Mouse (Mus musculus) MEL (cell line): ENCODE data around the gene Clec3b. TPM values are rescaled to one million over a fixed set of nuclear protein-coding genes. Genes with fewer than 3 reads are reported as not detected.

ENCODE experiments used
- DNase-seq: peaks from one replicate; pipeline ENCODE4 v3.0.0; 2011; ENCODE audit warnings: low read depth, low spot score
- H3K27ac ChIP-seq: 2 replicates; pipeline ENCODE4 v1.5.1; 2012; ENCODE audit warnings: low read depth, mild to moderate bottlenecking, control low read depth, low read length, moderate library complexity; ENCODE audit not compliant: control insufficient read depth
- H3K27me3 ChIP-seq, 2 experiments: fragments of 150-350 bp in 1 of 2; sonication (generic) in 1 of 2; 2 replicates each; pipeline ENCODE4 v1.6.1; 2012; ENCODE audit warnings: low read length in 2 of 2, mild to moderate bottlenecking in 2 of 2, improper control_type of control experiment in 1 of 2, moderate library complexity in 1 of 2; ENCODE audit not compliant: insufficient read depth in 2 of 2, control insufficient read depth in 1 of 2
- H3K36me3 ChIP-seq, 2 experiments: 2 replicates each; pipeline ENCODE4 v1.6.1; 2012 to 2014; ENCODE audit warnings: low read length in 2 of 2, improper control_type of control experiment in 1 of 2, inconsistent platforms in 1 of 2, mild to moderate bottlenecking in 1 of 2; ENCODE audit not compliant: insufficient read depth in 2 of 2, control insufficient read depth in 1 of 2
- H3K4me1 ChIP-seq, 2 experiments: fragments of 150-350 bp in 1 of 2; sonication (generic) in 1 of 2; 2 replicates each; pipeline ENCODE4 v1.6.1; 2012; ENCODE audit warnings: low read length in 2 of 2, improper control_type of control experiment in 1 of 2, mild to moderate bottlenecking in 1 of 2; ENCODE audit not compliant: insufficient read depth in 2 of 2, control insufficient read depth in 1 of 2
- H3K4me3 ChIP-seq, 2 experiments: fragments of 150-350 bp in 1 of 2; sonication (generic) in 1 of 2; 2 replicates each; pipeline ENCODE4 v1.5.1; 2012; ENCODE audit warnings: low read depth in 2 of 2, low read length in 2 of 2, mild to moderate bottlenecking in 2 of 2, moderate library complexity in 2 of 2, control low read depth in 1 of 2, improper control_type of control experiment in 1 of 2; ENCODE audit not compliant: control insufficient read depth in 1 of 2, insufficient read depth in 1 of 2
- H3K79me2 ChIP-seq: 2 replicates; pipeline ENCODE4 v1.6.1; 2012; ENCODE audit warnings: mild to moderate bottlenecking, low read length, moderate library complexity; ENCODE audit not compliant: control insufficient read depth, poor library complexity, insufficient read depth
- H3K9ac ChIP-seq: 2 replicates; pipeline ENCODE4 v1.6.1; 2012; ENCODE audit warnings: low read depth, mild to moderate bottlenecking, control low read depth, low read length, moderate library complexity; ENCODE audit not compliant: control insufficient read depth, poor library complexity, severe bottlenecking
- H3K9me3 ChIP-seq: fragments of 150-350 bp; sonication (generic); replicated peaks from 2 replicates; pipeline ENCODE4 v1.6.1; 2012; ENCODE audit warnings: mild to moderate bottlenecking, low read length, improper control_type of control experiment, moderate library complexity; ENCODE audit not compliant: insufficient read depth
- CHD2 ChIP-seq: IDR thresholded peaks from 2 replicates; pipeline ENCODE4 v1.6.1; 2011; ENCODE audit warnings: low read length, improper control_type of control experiment
- GATA1 ChIP-seq: IDR thresholded peaks from 2 replicates; pipeline ENCODE4 v1.6.1; 2011; ENCODE audit warnings: low read depth, low read length, improper control_type of control experiment
- HCFC1 ChIP-seq: IDR thresholded peaks from 2 replicates; pipeline ENCODE4 v1.6.1; 2012; ENCODE audit warnings: low read depth, mild to moderate bottlenecking, inconsistent platforms, low read length, improper control_type of control experiment, moderate library complexity
- JUND ChIP-seq: IDR thresholded peaks from 2 replicates; pipeline ENCODE4 v1.6.1; 2011; ENCODE audit warnings: low read depth, mild to moderate bottlenecking, improper control_type of control experiment, low read length
- KAT2A ChIP-seq: conservative IDR thresholded peaks from 2 replicates; pipeline ENCODE4 v1.6.1; 2012; ENCODE audit warnings: low read depth, low read length, improper control_type of control experiment, inconsistent platforms
- MAX ChIP-seq: IDR thresholded peaks from 2 replicates; pipeline ENCODE4 v1.6.1; 2011; ENCODE audit warnings: low read length, improper control_type of control experiment
- MEF2A ChIP-seq: IDR thresholded peaks from 2 replicates; pipeline ENCODE4 v1.6.1; 2014; ENCODE audit warnings: low read depth, mild to moderate bottlenecking, inconsistent platforms, low read length, improper control_type of control experiment; ENCODE audit not compliant: poor library complexity, insufficient replicate concordance, severe bottlenecking; ENCODE audit errors: extremely low read depth
- MYC ChIP-seq: IDR thresholded peaks from 2 replicates; pipeline ENCODE4 v1.6.1; 2011; ENCODE audit warnings: low read depth, mild to moderate bottlenecking, low read length, improper control_type of control experiment, moderate library complexity
- NELFE ChIP-seq: IDR thresholded peaks from 2 replicates; pipeline ENCODE4 v1.6.1; 2011; ENCODE audit warnings: low read depth, low read length, improper control_type of control experiment
- POLR2A ChIP-seq, 2 experiments: IDR thresholded peaks; 2 replicates each; pipeline ENCODE4 v1.6.1; 2011 to 2012; ENCODE audit warnings: low read length in 2 of 2, mild to moderate bottlenecking in 2 of 2, control low read depth in 1 of 2, improper control_type of control experiment in 1 of 2, low read depth in 1 of 2, moderate library complexity in 1 of 2; ENCODE audit not compliant: control insufficient read depth in 1 of 2, insufficient read depth in 1 of 2, poor library complexity in 1 of 2
- POLR2AphosphoS2 ChIP-seq: IDR thresholded peaks from 2 replicates; pipeline ENCODE4 v1.6.1; 2011; ENCODE audit warnings: low read length, improper control_type of control experiment
- POLR2AphosphoS5 ChIP-seq: IDR thresholded peaks from 2 replicates; pipeline ENCODE4 v1.6.1; 2012; ENCODE audit warnings: low read depth, borderline replicate concordance, mild to moderate bottlenecking, inconsistent platforms, low read length, moderate library complexity, mixed read lengths
- RCOR1 ChIP-seq: IDR thresholded peaks from 2 replicates; pipeline ENCODE4 v1.6.1; 2012; ENCODE audit warnings: low read depth, mild to moderate bottlenecking, inconsistent platforms, low read length, improper control_type of control experiment
- TBP ChIP-seq: IDR thresholded peaks from 2 replicates; pipeline ENCODE4 v1.8.0; 2011; ENCODE audit warnings: low read depth, low read length, improper control_type of control experiment
- ZKSCAN1 ChIP-seq: IDR thresholded peaks from 2 replicates; pipeline ENCODE4 v1.6.1; 2012; ENCODE audit warnings: low read depth, mild to moderate bottlenecking, inconsistent platforms, low read length, improper control_type of control experiment, moderate library complexity
- polyA plus RNA-seq, 2 experiments: library from polyadenylated mRNA; stranded (reverse) in 1 of 2; unstranded in 1 of 2; fragments of >175 nt in 1 of 2; fragments of >200 nt in 1 of 2; gene quantifications; 2 replicates each; pipeline versions ENCODE4 v1.2.1 to v1.2.4; 2012; ENCODE audit warnings: low replicate concordance in 2 of 2, low read depth in 1 of 2; ENCODE audit not compliant: insufficient read length in 2 of 2, insufficient read depth in 1 of 2, missing spikeins in 1 of 2
- total RNA-seq: library from RNA; depleted of rRNA; stranded (reverse); fragments of 300-350 nt; gene quantifications from 2 replicates; pipeline ENCODE4 v1.2.3, GENCODE M21; 2012

Clec3b gene
- total and polyA plus RNA-seq, 3 experiments, result 0.24 TPM; not detected in 2

DNA sequence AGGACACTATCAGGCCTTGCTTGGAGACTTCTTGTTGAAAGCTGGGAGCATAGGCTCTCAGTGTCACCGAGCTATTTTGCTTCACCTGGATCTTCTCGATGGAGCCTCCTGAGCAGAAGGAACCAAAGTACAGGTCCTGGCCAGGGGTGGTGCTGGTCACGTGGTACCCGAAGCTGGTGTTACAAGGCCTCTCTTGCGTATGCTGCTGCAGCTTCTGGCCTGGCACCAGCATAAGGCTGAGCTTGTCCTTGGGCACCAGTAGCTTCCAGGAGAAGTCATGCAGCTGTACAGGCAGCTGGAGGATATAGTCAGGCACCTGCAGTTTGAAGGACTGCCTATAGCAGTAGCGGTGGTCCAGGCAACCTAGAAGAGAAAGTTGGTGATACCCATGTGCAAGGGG lies 29.3 kb downstream of the Clec3b start:
- Histone ChIP-seq H3K4me1 (peaks cover 0 to 13% of the 10 kb centered on the region in 2 experiments; a peak in 3 of 4 replicates), H3K4me3 (no peak overlapping the region), H3K79me2 (no peaks in the 10 kb centered on the region), H3K27me3 (no peaks in the 10 kb centered on the region), H3K9me3 (no peaks in the 10 kb centered on the region), H3K36me3 (peaks cover 0 to 6% of the 10 kb centered on the region in 2 experiments; a peak in 2 of 4 replicates), H3K27ac (no peak overlapping the region), H3K9ac (no peak overlapping the region)
- DNase-seq, result no peak
- TF ChIP-seq MYC (no peak), GATA1 (no peak), MEF2A (no peak)

DNA sequence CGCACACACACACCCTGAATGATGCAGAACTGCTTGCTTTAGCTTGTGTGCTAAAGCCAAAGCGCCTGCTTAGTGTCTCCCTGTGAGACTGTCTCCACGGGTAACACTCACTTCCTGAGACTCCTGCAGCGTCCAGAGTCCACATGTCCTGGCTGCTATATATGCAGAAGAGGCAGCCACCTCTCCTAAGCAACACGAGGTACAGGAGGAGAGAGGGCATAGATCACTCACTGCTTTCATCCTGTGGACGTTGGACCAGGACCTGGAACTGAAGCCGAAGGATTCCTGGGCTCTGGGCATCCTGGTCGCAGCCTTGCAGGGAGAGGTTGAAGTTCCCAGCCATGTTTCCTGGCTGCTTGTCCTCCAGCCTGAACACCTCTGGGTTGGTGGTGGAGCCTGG lies 32.5 kb downstream of the Clec3b start:
- no peaks in the 10 kb centered on the region for H3K36me3 ChIP-seq
- no peak for DNase-seq
- no peaks in the 10 kb centered on the region for H3K79me2 ChIP-seq
- H3K4me1 ChIP-seq, result no peaks in the 10 kb centered on the region
- H3K9ac ChIP-seq, result no peak overlapping the region
- H3K27me3 ChIP-seq, result no peaks in the 10 kb centered on the region
- no peak overlapping the region for H3K27ac ChIP-seq
- TF ChIP-seq ZKSCAN1, result no peak
- TF ChIP-seq MEF2A, result no peak
- TF ChIP-seq POLR2AphosphoS5, result no peak
- no peak for TF ChIP-seq NELFE
- no peak for TF ChIP-seq JUND
- TF ChIP-seq POLR2AphosphoS2, result no peak
- TF ChIP-seq TBP, result no peak
- no peak for TF ChIP-seq KAT2A
- no peak for TF ChIP-seq HCFC1
- TF ChIP-seq CHD2, result no peak
- TF ChIP-seq RCOR1, result no peak
- no peak for TF ChIP-seq GATA1
- H3K9me3 ChIP-seq, result no peaks in the 10 kb centered on the region
- H3K4me3 ChIP-seq, result no peak overlapping the region

DNA sequence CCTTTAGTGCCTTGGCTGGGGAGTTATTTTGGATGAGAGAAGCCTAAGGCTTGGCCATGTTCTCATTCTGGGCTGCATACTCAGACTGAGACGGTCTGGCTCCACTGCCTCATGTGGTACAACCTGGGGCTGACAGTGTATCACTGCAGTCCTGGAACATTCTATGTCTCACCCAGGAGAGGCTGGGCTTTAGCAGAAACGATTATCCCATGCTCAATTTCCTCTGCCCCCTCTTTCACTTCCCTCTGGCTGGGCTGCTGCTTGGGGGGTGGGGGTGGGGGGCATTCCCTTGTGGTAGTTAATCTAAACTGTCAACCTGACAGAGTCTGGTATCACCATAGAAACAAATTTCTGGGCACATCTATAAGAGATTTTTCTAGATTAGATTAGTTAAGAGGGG lies 34.8 kb downstream of the Clec3b start:
- Histone ChIP-seq H3K4me1 (no peaks in the 10 kb centered on the region), H3K9me3 (no peaks in the 10 kb centered on the region), H3K4me3 (no peak overlapping the region), H3K79me2 (no peaks in the 10 kb centered on the region), H3K9ac (no peak overlapping the region), H3K27ac (no peak overlapping the region), H3K36me3 (no peaks in the 10 kb centered on the region), H3K27me3 (no peaks in the 10 kb centered on the region)
- DNase-seq, result no peak
- TF ChIP-seq POLR2A (IDR thresholded peaks at IDR 0.05; ENCODE audit: control insufficient read depth in 1 of 2, insufficient read depth in 1 of 2, low read depth in 1 of 2, low read length in 2 of 2, poor library complexity in 1 of 2), result no peak
- TF ChIP-seq MAX, result no peak
